24 mouse cellular contexts compared by ENCODE assay signal in genomic region chr19:43592026-43592425, GRCm38 (mm10). TPM values are rescaled to one million over a fixed set of nuclear protein-coding genes. Genes with fewer than 3 reads are reported as not detected.
DNase-seq lines count a peak whose midpoint lies in the region; ATAC-seq and TF ChIP-seq lines count a peak whose summit lies in the region.
"Had no signal": no experiment of that assay in that cellular context is flagged by ENCODE, and none has a peak within 500 bp of the region (broad histone marks: within the 10 kb centered on the region; RNA-seq: fewer than 3 reads in every experiment).

No protein-coding gene starts in this region.

- dilution Hi-C loops in CH12.LX (cut with MboI; ENCODE audit: extremely low pct_ligation_motif_present, extremely low pct_unique_long_range_greater_than_20kb, low sequenced_read_pairs), result no loop called here

- ATAC-seq in forebrain, embryonic 11.5 days (replicated peaks; ENCODE audit: low FRiP score), result no peak
- ATAC-seq in forebrain, embryonic 12.5 days (ENCODE audit: low FRiP score), result no peak
- ATAC-seq in heart, embryonic 12.5 days (ENCODE audit: insufficient number of reproducible peaks, low FRiP score), result no peak
- no peak for ATAC-seq in midbrain, embryonic 11.5 days (ENCODE audit: low FRiP score)
- ATAC-seq in midbrain, embryonic 14.5 days (ENCODE audit: low FRiP score, low TSS enrichment), result no peak
- ATAC-seq: activated CD4-positive, CD25-positive, alpha-beta regulatory T cell, adult 4 months; CD4-positive, CD25-positive, alpha-beta regulatory T cell, adult 4 months; Patski had no signal

- no peak for TF ChIP-seq POLR2A in CH12.LX (IDR thresholded peaks at IDR 0.05; ENCODE audit: low read depth, low read length)

- TF ChIP-seq CTCF in CH12.LX (conservative IDR thresholded peaks at IDR 0.05 in 1 of 2, IDR thresholded peaks at IDR 0.05 in 1 of 2; ENCODE audit: low read depth in 2 of 2, low read length in 2 of 2), result no peak

- no peaks in the 10 kb centered on the region for H3K9me3 ChIP-seq in forebrain, embryonic 11.5 days (ENCODE audit: control insufficient read depth, low read length)
- H3K9me3 ChIP-seq in forebrain, embryonic 12.5 days, result 0 out of 2 replicates have a peak, but pooled peaks cover 4% of the 10 kb centered on the region
- H3K9me3 ChIP-seq in heart, embryonic 12.5 days (replicated peaks), result 0 out of 2 replicates have a peak, but pooled peaks cover 3% of the 10 kb centered on the region
- no peaks in the 10 kb centered on the region for H3K9me3 ChIP-seq in midbrain, embryonic 11.5 days (ENCODE audit: control insufficient read depth, low read length)
- 0 out of 2 replicates have a peak, but pooled peaks cover 2% of the 10 kb centered on the region for H3K9me3 ChIP-seq in midbrain, embryonic 14.5 days (ENCODE audit: control insufficient read depth, low read length)
- no peaks in the 10 kb centered on the region for H3K9me3 ChIP-seq in CH12.LX (replicated peaks; ENCODE audit: low read length)
- H3K9me3 ChIP-seq: G1E had no signal

- no peak overlapping the region for H3K4me3 ChIP-seq in forebrain, embryonic 11.5 days (ENCODE audit: low read depth, low read length)
- H3K4me3 ChIP-seq in forebrain, embryonic 12.5 days (replicated peaks), result no peak overlapping the region
- no peak overlapping the region for H3K4me3 ChIP-seq in heart, embryonic 12.5 days
- no peak overlapping the region for H3K4me3 ChIP-seq in midbrain, embryonic 11.5 days (ENCODE audit: low read depth, low read length)
- no peak overlapping the region for H3K4me3 ChIP-seq in midbrain, embryonic 14.5 days (replicated peaks; ENCODE audit: low read depth, low read length)
- H3K4me3 ChIP-seq in CH12.LX (replicated peaks in 1 of 3; ENCODE audit: low read depth in 2 of 3, low read length in 2 of 3, poor library complexity in 1 of 3), result no peak overlapping the region

- no peak overlapping the region for H3K9ac ChIP-seq in forebrain, embryonic 11.5 days (ENCODE audit: low read length)
- no peak overlapping the region for H3K9ac ChIP-seq in forebrain, embryonic 12.5 days
- no peak overlapping the region for H3K9ac ChIP-seq in heart, embryonic 12.5 days
- no peak overlapping the region for H3K9ac ChIP-seq in midbrain, embryonic 11.5 days (ENCODE audit: low read length)
- no peak overlapping the region for H3K9ac ChIP-seq in midbrain, embryonic 14.5 days (replicated peaks; ENCODE audit: low read length)
- H3K9ac ChIP-seq in CH12.LX (ENCODE audit: insufficient read depth, low read depth), result no peak overlapping the region

- TF ChIP-seq RAD21 in CH12.LX (IDR thresholded peaks at IDR 0.05; ENCODE audit: low read depth, low read length), result no peak

- H3K27me3 ChIP-seq in forebrain, embryonic 11.5 days (ENCODE audit: control insufficient read depth, insufficient read depth, low read length), result peaks cover 48% of the 10 kb centered on the region
- peaks cover 88% of the 10 kb centered on the region for H3K27me3 ChIP-seq in forebrain, embryonic 12.5 days
- H3K27me3 ChIP-seq in heart, embryonic 12.5 days (replicated peaks), result peaks cover 84% of the 10 kb centered on the region
- H3K27me3 ChIP-seq in midbrain, embryonic 11.5 days (ENCODE audit: control insufficient read depth, insufficient read depth, low read length), result peaks cover 46% of the 10 kb centered on the region
- H3K27me3 ChIP-seq in midbrain, embryonic 14.5 days (ENCODE audit: control insufficient read depth, insufficient read depth, low read length), result peaks cover 50% of the 10 kb centered on the region
- H3K27me3 ChIP-seq in CH12.LX (replicated peaks), result peaks cover 1% of the 10 kb centered on the region
- H3K27me3 ChIP-seq: Patski had no signal

- no peaks in the 10 kb centered on the region for H3K4me1 ChIP-seq in forebrain, embryonic 11.5 days (replicated peaks; ENCODE audit: control insufficient read depth, insufficient read depth, low read length)
- H3K4me1 ChIP-seq in forebrain, embryonic 12.5 days, result no peaks in the 10 kb centered on the region
- no peaks in the 10 kb centered on the region for H3K4me1 ChIP-seq in heart, embryonic 12.5 days (replicated peaks)
- no peaks in the 10 kb centered on the region for H3K4me1 ChIP-seq in midbrain, embryonic 11.5 days (ENCODE audit: control insufficient read depth, insufficient read depth, low read length)
- H3K4me1 ChIP-seq in midbrain, embryonic 14.5 days (ENCODE audit: control insufficient read depth, insufficient read depth, low read length), result no peaks in the 10 kb centered on the region
- peaks cover 0 to 16% of the 10 kb centered on the region in 2 experiments; a peak in 2 of 4 replicates for H3K4me1 ChIP-seq in CH12.LX (ENCODE audit: control insufficient read depth in 1 of 2, insufficient read depth in 2 of 2)

- WGBS in forebrain, embryonic 11.5 days, result 74% methylated on average over 4 of the region's 4 CpGs
- 82% methylated on average over 4 of the region's 4 CpGs for WGBS in forebrain, embryonic 12.5 days
- WGBS in heart, embryonic 12.5 days, result 62% methylated on average over 4 of the region's 4 CpGs
- 73% methylated on average over 4 of the region's 4 CpGs for WGBS in midbrain, embryonic 11.5 days
- 71% methylated on average over 4 of the region's 4 CpGs for WGBS in midbrain, embryonic 14.5 days

- H3K27ac ChIP-seq in forebrain, embryonic 11.5 days (ENCODE audit: low read depth, low read length), result no peak overlapping the region
- H3K27ac ChIP-seq in forebrain, embryonic 12.5 days, result no peak overlapping the region
- H3K27ac ChIP-seq in heart, embryonic 12.5 days (ENCODE audit: poor library complexity, severe bottlenecking), result no peak overlapping the region
- no peak overlapping the region for H3K27ac ChIP-seq in midbrain, embryonic 11.5 days (ENCODE audit: low read depth, low read length)
- no peak overlapping the region for H3K27ac ChIP-seq in midbrain, embryonic 14.5 days (replicated peaks; ENCODE audit: low read depth, low read length)
- no peak overlapping the region for H3K27ac ChIP-seq in CH12.LX (ENCODE audit: insufficient read depth, low read depth)

- in situ Hi-C loops in CH12.LX (cut with MboI; ENCODE audit: low pct_ligation_motif_present, low pct_unique_long_range_greater_than_20kb, low sequenced_read_pairs), result no loop called here

- no peak for TF ChIP-seq EP300 in CH12.LX (IDR thresholded peaks at IDR 0.05; ENCODE audit: low read length)

- no peaks in the 10 kb centered on the region for H3K36me3 ChIP-seq in forebrain, embryonic 11.5 days (ENCODE audit: control insufficient read depth, insufficient read depth, low read length)
- H3K36me3 ChIP-seq in forebrain, embryonic 12.5 days (replicated peaks), result no peaks in the 10 kb centered on the region
- no peaks in the 10 kb centered on the region for H3K36me3 ChIP-seq in heart, embryonic 12.5 days
- no peaks in the 10 kb centered on the region for H3K36me3 ChIP-seq in midbrain, embryonic 11.5 days (ENCODE audit: control insufficient read depth, insufficient read depth, low read length)
- no peaks in the 10 kb centered on the region for H3K36me3 ChIP-seq in midbrain, embryonic 14.5 days (ENCODE audit: control insufficient read depth, insufficient read depth, low read length)
- no peaks in the 10 kb centered on the region for H3K36me3 ChIP-seq in CH12.LX (replicated peaks in 1 of 2; ENCODE audit: control insufficient read depth in 1 of 2, insufficient read depth in 1 of 2, low read length in 1 of 2)
- H3K36me3 ChIP-seq: G1E had no signal

- peak; percentile 39 for DNase-seq in forebrain, embryonic 11.5 days (ENCODE audit: low spot score)
- peak; percentile 59 for DNase-seq in heart, adult 11 months
- peak; percentile 76 for DNase-seq in midbrain, embryonic 11.5 days (ENCODE audit: low spot score, missing footprints)
- no peak for DNase-seq in midbrain, embryonic 14.5 days
- DNase-seq in CH12.LX (ENCODE audit: extremely low read depth), result peak; percentile 56
- DNase-seq in gastrocnemius, postnatal 36 days, result no peak
- DNase-seq: adrenal gland, adult 2 months; adrenal gland, adult 8-10 months; adrenal gland, postnatal 10 days; adrenal gland, postnatal 14 days; adrenal gland, postnatal 25 days; adrenal gland, postnatal 36 days; B cell, adult 2 months; cerebellum, adult 11 months; cerebellum, adult 11-12 months; cerebellum, adult 18-20 months had no signal

- intact Hi-C loops in gastrocnemius, postnatal 36 days (cut with DNase I), result no loop called here

- H3K79me2 ChIP-seq in CH12.LX (replicated peaks; ENCODE audit: control insufficient read depth, extremely low read depth, insufficient read depth, poor library complexity, severe bottlenecking), result no peaks in the 10 kb centered on the region

- no peak overlapping the region for H3K4me2 ChIP-seq in forebrain, embryonic 11.5 days (ENCODE audit: low read depth, low read length, severe bottlenecking)
- H3K4me2 ChIP-seq in forebrain, embryonic 12.5 days, result no peak overlapping the region
- no peak overlapping the region for H3K4me2 ChIP-seq in heart, embryonic 12.5 days
- H3K4me2 ChIP-seq in midbrain, embryonic 11.5 days, result no peak overlapping the region
- H3K4me2 ChIP-seq in midbrain, embryonic 14.5 days (ENCODE audit: low read length), result no peak overlapping the region
- H3K4me2 ChIP-seq in CH12.LX (ENCODE audit: insufficient read depth, low read depth, poor library complexity, severe bottlenecking), result no peak overlapping the region

TF ChIP-seq in CH12.LX, 34 proteins besides CTCF, POLR2A, EP300 and RAD21:
- TF ChIP-seq CHD2 (IDR thresholded peaks at IDR 0.05; ENCODE audit: low read length) (no peak), E2F4 (IDR thresholded peaks at IDR 0.05; ENCODE audit: insufficient replicate concordance, low read depth, low read length) (no peak), BHLHE40 (IDR thresholded peaks at IDR 0.05; ENCODE audit: low read depth, low read length) (no peak), MAFK (IDR thresholded peaks at IDR 0.05; ENCODE audit: insufficient replicate concordance, low read length) (no peak), ZNF384 (IDR thresholded peaks at IDR 0.05; ENCODE audit: low read depth, low read length) (no peak), RCOR1 (conservative IDR thresholded peaks at IDR 0.05; ENCODE audit: low read depth, low read length) (no peak), SMC3 (IDR thresholded peaks at IDR 0.05; ENCODE audit: low read depth, low read length) (no peak)

RNA-seq across cellular contexts. Expression of gene Nkx2-3, which starts 20.1 kb away (rescaled TPM):
- 4.1 and 5.7 TPM in 2 replicates for polyA plus RNA-seq in forebrain, embryonic 11.5 days (2014; fragmentation: Nextera tagmentation; extraction: Ambion mirVana)
- polyA plus RNA-seq in forebrain, embryonic 12.5 days (2016; fragmentation: Nextera tagmentation; extraction: Ambion mirVana), result 6.3 and 8.3 TPM in 2 replicates
- not detected in 2 replicates for polyA plus RNA-seq in heart, embryonic 12.5 days (2016; fragmentation: Nextera tagmentation; extraction: Ambion mirVana)
- polyA plus RNA-seq in midbrain, embryonic 11.5 days (2014; fragmentation: Nextera tagmentation; extraction: Ambion mirVana), result 0.60 and 0.77 TPM in 2 replicates
- 0.30 and 0.62 TPM in 2 replicates for polyA plus RNA-seq in midbrain, embryonic 14.5 days (2014; fragmentation: Nextera tagmentation; extraction: Ambion mirVana)
- total RNA-seq in CH12.LX (2012; rRNA removed), result not detected in 2 replicates
- total RNA-seq in CH12.LX (2014; rRNA removed), result not detected in 2 replicates
- 0.15 TPM in 1 of 2 replicates, not detected in the other for polyA plus RNA-seq in CH12.LX (2012; ENCODE audit: insufficient read length, low read depth)
- not detected for total RNA-seq in gastrocnemius, postnatal 36 days (2021)
- total RNA-seq: adrenal gland, adult 18-20 months; adrenal gland, adult 2 months; adrenal gland, adult 8-10 months; adrenal gland, postnatal 14 days; adrenal gland, postnatal 25 days; adrenal gland, postnatal 36 days; MEL had no signal
- polyA plus RNA-seq: activated CD4-positive, CD25-positive, alpha-beta regulatory T cell, adult 4 months; adrenal gland, adult 2 months; CD4-positive, CD25-positive, alpha-beta regulatory T cell, adult 4 months; G1E had no signal

Comparison
In these comparisons a context has a peak if more than half of its experiments do, and no peak if none do; other contexts are left out.
1. DNase-seq: peak in forebrain, embryonic 11.5 days (single experiment), heart, adult 11 months (single experiment), midbrain, embryonic 11.5 days (single experiment) and CH12.LX (single experiment); none in midbrain, embryonic 14.5 days (single experiment) and gastrocnemius, postnatal 36 days (0 of 2).